Mouse (Mus musculus) urinary bladder, postnatal 14 days (tissue): ENCODE measurements at regions not wholly inside any gene's neighbourhood (a gene's known extent, or its start where the extent isn't known, plus 50 kb on each side); places are given as distances from the start of the nearest gene placed in this dataset.
"Not testable (repeated sequence)": the region's sequence is repeated elsewhere in the genome, so short reads cannot be mapped to it uniquely, and the experiment has no call there.

Experiments used
- DNase-seq: peaks from one replicate; pipeline ENCODE4 v3.0.0; 2021; ENCODE audit warnings: low spot score

- DNase-seq: no peak
These were observed 459.5 kb upstream of the Adamts5 start for GRCm38 (mm10) chr16:86361099-86361498.

- no peak for DNase-seq
These were observed 453.4 kb upstream of the Adamts5 start for GRCm38 (mm10) chr16:86355036-86355435.

- no peak for DNase-seq
These were observed 446.1 kb upstream of the Adamts5 start for GRCm38 (mm10) chr16:86347753-86348152.

GRCm38 (mm10) chr16:86346916-86347315 lies 445.3 kb upstream of the Adamts5 start:
- DNase-seq: no peak

GRCm38 (mm10) chr16:86340311-86340710 lies 438.7 kb upstream of the Adamts5 start:
- DNase-seq: no peak

GRCm38 (mm10) chr16:86325406-86325805 lies 423.8 kb upstream of the Adamts5 start:
- no peak for DNase-seq

GRCm38 (mm10) chr16:86318898-86319297 lies 417.3 kb upstream of the Adamts5 start:
- DNase-seq: no peak

- no peak for DNase-seq
These were observed 408.1 kb upstream of the Adamts5 start for GRCm38 (mm10) chr16:86309696-86310095.

- DNase-seq: no peak
These were observed 402.2 kb upstream of the Adamts5 start for GRCm38 (mm10) chr16:86303869-86304268.

- DNase-seq: no peak
These were observed 401.0 kb upstream of the Adamts5 start for GRCm38 (mm10) chr16:86302451-86303145.

- DNase-seq: no peak
These were observed 392.8 kb upstream of the Adamts5 start for GRCm38 (mm10) chr16:86294436-86294835.

- DNase-seq: no peak
These were observed 379.7 kb upstream of the Adamts5 start for GRCm38 (mm10) chr16:86281326-86281725.

GRCm38 (mm10) chr16:86277031-86277430 lies 375.4 kb upstream of the Adamts5 start:
- DNase-seq: no peak

GRCm38 (mm10) chr16:86261612-86262011 lies 360.0 kb upstream of the Adamts5 start:
- no peak for DNase-seq

- DNase-seq: no peak
These were observed 351.0 kb upstream of the Adamts5 start for GRCm38 (mm10) chr16:86252630-86253029.

GRCm38 (mm10) chr16:86250021-86250420 lies 348.4 kb upstream of the Adamts5 start:
- no peak for DNase-seq

- DNase-seq: no peak
These were observed 342.6 kb upstream of the Adamts5 start for GRCm38 (mm10) chr16:86244191-86244590.

GRCm38 (mm10) chr16:86242766-86243510 lies 341.3 kb upstream of the Adamts5 start:
- peak; percentile 4 for DNase-seq

- peak; percentile 4 for DNase-seq
These were observed 321.4 kb upstream of the Adamts5 start for GRCm38 (mm10) chr16:86222997-86223396.

- no peak for DNase-seq
These were observed 308.9 kb upstream of the Adamts5 start for GRCm38 (mm10) chr16:86210547-86210946.

- DNase-seq: no peak
These were observed 307.7 kb upstream of the Adamts5 start for GRCm38 (mm10) chr16:86209319-86209718.

GRCm38 (mm10) chr16:86189874-86190273 lies 288.2 kb upstream of the Adamts5 start:
- no peak for DNase-seq

GRCm38 (mm10) chr16:86188966-86189365 lies 287.3 kb upstream of the Adamts5 start:
- DNase-seq: no peak

- DNase-seq: not testable (repeated sequence)
These were observed 286.0 kb upstream of the Adamts5 start for GRCm38 (mm10) chr16:86187609-86188008.
